Mouse (Mus musculus) liver, embryonic 14.5 days (tissue): ENCODE results near the gene Enc1. TPM values are rescaled to one million over a fixed set of nuclear protein-coding genes. Genes with fewer than 3 reads are reported as not detected.

Experiments used
- ATAC-seq: fragments of 200-750 bp; cut with Nextera tagmentation; 2 replicates; pipeline ENCODE4 v1.8.0; 2017; ENCODE audit warnings: moderate number of reproducible peaks, mild to moderate bottlenecking, moderate library complexity; ENCODE audit not compliant: insufficient read depth
- DNase-seq, 3 experiments: peaks; one replicate each; pipeline ENCODE4 v3.0.0-alpha.2; 2012 to 2013; ENCODE audit warnings: low read depth in 3 of 3, low spot score in 3 of 3
- H3K27ac ChIP-seq: fragments of 300-500 bp; sonication (generic); 2 replicates; pipeline ENCODE4 v1.5.1; 2014; ENCODE audit warnings: moderate library complexity, mild to moderate bottlenecking, control low read depth, inconsistent platforms
- H3K27me3 ChIP-seq: fragments of 300-500 bp; sonication (generic); 2 replicates; pipeline ENCODE4 v1.6.1; 2014; ENCODE audit warnings: mild to moderate bottlenecking, low read length, moderate library complexity; ENCODE audit not compliant: control insufficient read depth, insufficient read depth
- H3K36me3 ChIP-seq: fragments of 300-500 bp; sonication (generic); replicated peaks from 2 replicates; pipeline ENCODE4 v1.6.1; 2014; ENCODE audit warnings: low read depth; ENCODE audit not compliant: control insufficient read depth, insufficient read depth
- H3K4me1 ChIP-seq, 2 experiments: fragments of 200-500 bp in 1 of 2; fragments of 300-500 bp in 1 of 2; sonication (generic) in 1 of 2; replicated peaks; 2 replicates each; pipeline ENCODE4 v1.6.1; 2012 to 2014; ENCODE audit warnings: antibody characterized with exemption in 1 of 2, inconsistent platforms in 1 of 2, low read length in 1 of 2; ENCODE audit not compliant: control insufficient read depth in 2 of 2, insufficient read depth in 2 of 2
- H3K4me2 ChIP-seq: fragments of 300-500 bp; sonication (generic); 2 replicates; pipeline ENCODE4 v1.6.1; 2014; ENCODE audit warnings: low read depth, mild to moderate bottlenecking, control low read depth, moderate library complexity
- H3K4me3 ChIP-seq, 2 experiments: fragments of 200-500 bp in 1 of 2; fragments of 300-500 bp in 1 of 2; sonication (generic) in 1 of 2; 2 replicates each; pipeline ENCODE4 v1.5.1; 2012 to 2014; ENCODE audit warnings: low read depth in 2 of 2, low read length in 2 of 2, mild to moderate bottlenecking in 2 of 2, control low read depth in 1 of 2, inconsistent platforms in 1 of 2, moderate library complexity in 1 of 2; ENCODE audit not compliant: insufficient read depth in 1 of 2
- H3K9ac ChIP-seq: fragments of 300-500 bp; sonication (generic); replicated peaks from 2 replicates; pipeline ENCODE4 v1.6.1; 2014; ENCODE audit warnings: mild to moderate bottlenecking, control low read depth, moderate library complexity
- H3K9me3 ChIP-seq: fragments of 300-500 bp; sonication (generic); 2 replicates; pipeline ENCODE4 v1.6.1; 2016; ENCODE audit warnings: low read length, mixed read lengths; ENCODE audit not compliant: control insufficient read depth
- CTCF ChIP-seq: IDR thresholded peaks from 2 replicates; pipeline ENCODE4 v1.5.1; 2016; ENCODE audit warnings: antibody characterized with exemption, low read depth, control low read depth
- EP300 ChIP-seq: IDR thresholded peaks from 2 replicates; pipeline ENCODE4 v1.6.1; 2016; ENCODE audit warnings: antibody characterized with exemption, low read depth
- WGBS: fragments of 180-500 bp; shearing (Covaris S2); extraction: QIAGEN DNeasy Blood & Tissue Kit; methylation state at CpG from one replicate; pipeline ENCODE4 v1.1.7; 2014; ENCODE audit not compliant: insufficient replicate concordance; 5-methylcytosine and 5-hydroxymethylcytosine counted together
- polyA plus RNA-seq, 2 experiments: library from polyadenylated mRNA; depleted of rRNA in 1 of 2; stranded (reverse) in 1 of 2; unstranded in 1 of 2; fragments of >200 nt; fragmentation: Nextera tagmentation in 1 of 2; extraction: Ambion mirVana in 1 of 2; gene quantifications; 2 replicates each; pipeline versions ENCODE4 v1.2.1 to v1.2.3; 2012 to 2014

Enc1 gene
- polyA plus RNA-seq, 2 experiments, result 0.62 to 1.7 TPM

GRCm38 (mm10) chr13:97250148-97250547 is 9.2 kb downstream of the Enc1 start:
- peaks cover 0 to 6% of the 10 kb centered on the region in 2 experiments; a peak in 2 of 4 replicates for H3K4me1 ChIP-seq
- DNase-seq (no peak), ATAC-seq (no peak)
- H3K27me3 ChIP-seq, result no peaks in the 10 kb centered on the region
- no peaks in the 10 kb centered on the region for H3K9me3 ChIP-seq
- no peak overlapping the region for H3K4me2 ChIP-seq
- no peak for TF ChIP-seq CTCF
- TF ChIP-seq EP300, result no peak
- no peak overlapping the region for H3K27ac ChIP-seq
- no peak overlapping the region for H3K9ac ChIP-seq
- peaks cover 2% of the 10 kb centered on the region; the same call in 1 of the 2 replicates for H3K36me3 ChIP-seq
- no peak overlapping the region for H3K4me3 ChIP-seq
- WGBS, result 83% methylated on average over 5 of the region's 5 CpGs

- no peak for ATAC-seq
- no peak for DNase-seq
- WGBS, result 77% methylated on average over 20 of the region's 20 CpGs
- Histone ChIP-seq H3K4me2 (no peak overlapping the region), H3K9ac (no peak overlapping the region), H3K4me3 (no peak overlapping the region), H3K27me3 (no peaks in the 10 kb centered on the region), H3K27ac (no peak overlapping the region), H3K9me3 (no peaks in the 10 kb centered on the region), H3K36me3 (peaks cover 2% of the 10 kb centered on the region; the same call in 1 of the 2 replicates), H3K4me1 (peaks cover 0 to 6% of the 10 kb centered on the region in 2 experiments; a peak in 2 of 4 replicates)
- TF ChIP-seq EP300, result no peak
- no peak for TF ChIP-seq CTCF
Observed at GRCm38 (mm10) chr13:97250551-97251380, 9.9 kb downstream of the Enc1 start.

- Histone ChIP-seq H3K27ac (no peak overlapping the region), H3K36me3 (peaks cover 2% of the 10 kb centered on the region; the same call in 1 of the 2 replicates), H3K4me1 (peaks cover 0 to 6% of the 10 kb centered on the region in 2 experiments; a peak in 2 of 4 replicates), H3K9me3 (no peaks in the 10 kb centered on the region), H3K9ac (no peak overlapping the region), H3K4me3 (no peak overlapping the region), H3K27me3 (no peaks in the 10 kb centered on the region), H3K4me2 (no peak overlapping the region)
- 62% methylated on average over 7 of the region's 7 CpGs for WGBS
- ATAC-seq, result no peak
- no peak for DNase-seq
- TF ChIP-seq CTCF (no peak), EP300 (no peak)
Observed at GRCm38 (mm10) chr13:97251736-97252135, 10.8 kb downstream of the Enc1 start.

GRCm38 (mm10) chr13:97252469-97252868 is 11.6 kb downstream of the Enc1 start:
- TF ChIP-seq EP300, result no peak
- TF ChIP-seq CTCF, result no peak
- ATAC-seq, result no peak
- WGBS, result 66% methylated on average over 7 of the region's 7 CpGs

GRCm38 (mm10) chr13:97253418-97253981 is 12.6 kb downstream of the Enc1 start:
- Histone ChIP-seq H3K36me3 (peaks cover 2% of the 10 kb centered on the region; the same call in 1 of the 2 replicates), H3K4me2 (no peak overlapping the region), H3K9ac (no peak overlapping the region), H3K4me3 (no peak overlapping the region), H3K27me3 (no peaks in the 10 kb centered on the region), H3K9me3 (no peaks in the 10 kb centered on the region), H3K27ac (no peak overlapping the region), H3K4me1 (peaks cover 0 to 6% of the 10 kb centered on the region in 2 experiments; a peak in 2 of 4 replicates)
- DNase-seq, result no peak
- TF ChIP-seq CTCF, result no peak
- no peak for TF ChIP-seq EP300
- ATAC-seq, result no peak
- 46% methylated on average over 6 of the region's 6 CpGs for WGBS

More at GRCm38 (mm10) chr13:97252469-97252868, 11.6 kb downstream of the Enc1 start:
- Histone ChIP-seq H3K9ac (no peak overlapping the region), H3K4me2 (no peak overlapping the region), H3K27ac (no peak overlapping the region), H3K4me3 (no peak overlapping the region), H3K9me3 (no peaks in the 10 kb centered on the region), H3K36me3 (peaks cover 2% of the 10 kb centered on the region; the same call in 1 of the 2 replicates), H3K4me1 (peaks cover 0 to 6% of the 10 kb centered on the region in 2 experiments; a peak in 2 of 4 replicates), H3K27me3 (no peaks in the 10 kb centered on the region)
- no peak for DNase-seq
